Mouse (Mus musculus) left cerebral cortex, postnatal 4 days (tissue): ENCODE measurements at regions not wholly inside any gene's neighbourhood (a gene's known extent, or its start where the extent isn't known, plus 50 kb on each side); places are given as distances from the start of the nearest gene placed in this dataset.

Source experiments
- DNase-seq: peaks from one replicate; pipeline ENCODE4 v3.0.0-alpha.2; 2022
- intact Hi-C: fragments of 180-260 bp; cut with DNase I; formaldehyde crosslinking; loops from one replicate; pipeline ENCODE4 v1.15.1; 2025

- DNase-seq: no peak
- intact Hi-C loops: no loop called here
Measured at GRCm38 (mm10) chr5:139598715-139599114, 55.4 kb downstream of the Uncx start.

- intact Hi-C loops: no loop called here
- DNase-seq: no peak
Measured at GRCm38 (mm10) chr5:139599191-139599937, 56.1 kb downstream of the Uncx start.

- intact Hi-C loops: no loop called here
- no peak for DNase-seq
Measured at GRCm38 (mm10) chr5:139600213-139600612, 56.9 kb downstream of the Uncx start.

- DNase-seq: no peak
- intact Hi-C loops: no loop called here
Measured at GRCm38 (mm10) chr5:139602860-139603259, 59.6 kb downstream of the Uncx start.

- DNase-seq: no peak
- intact Hi-C loops: no loop called here
Measured at GRCm38 (mm10) chr5:139603535-139603934, 60.2 kb downstream of the Uncx start.

GRCm38 (mm10) chr5:139604327-139604726 is 61.0 kb downstream of the Uncx start:
- no peak for DNase-seq
- intact Hi-C loops: no loop called here

- intact Hi-C loops: no loop called here
- DNase-seq: peak; percentile 98
Measured at GRCm38 (mm10) chr5:139610610-139611520, 67.6 kb downstream of the Uncx start.

- peak; percentile 50 for DNase-seq
- intact Hi-C loops: no loop called here
Measured at GRCm38 (mm10) chr5:139612224-139612623, 68.9 kb downstream of the Uncx start.

- intact Hi-C loops: no loop called here
- no peak for DNase-seq
Measured at GRCm38 (mm10) chr5:139612676-139613075, 69.4 kb downstream of the Uncx start.

- peak; percentile 94 for DNase-seq
- intact Hi-C loops: no loop called here
Measured at GRCm38 (mm10) chr5:139613601-139614000, 70.3 kb downstream of the Uncx start.

GRCm38 (mm10) chr5:139619301-139620161 is 76.2 kb downstream of the Uncx start:
- intact Hi-C loops: no loop called here
- DNase-seq: no peak

- intact Hi-C loops: no loop called here
- DNase-seq: peak; percentile 48
Measured at GRCm38 (mm10) chr5:139625871-139626460, 82.7 kb downstream of the Uncx start.

GRCm38 (mm10) chr5:139627552-139627951 is 84.3 kb downstream of the Uncx start:
- intact Hi-C loops: no loop called here
- no peak for DNase-seq

GRCm38 (mm10) chr5:139637028-139637427 is 93.7 kb downstream of the Uncx start:
- intact Hi-C loops: no loop called here
- DNase-seq: no peak

GRCm38 (mm10) chr5:139640652-139641612 is 95.2 kb downstream of the Micall2 start:
- DNase-seq: peak; percentile 39
- intact Hi-C loops: no loop called here

- intact Hi-C loops: no loop called here
- DNase-seq: peak; percentile 62
Measured at GRCm38 (mm10) chr5:139644816-139645215, 91.3 kb downstream of the Micall2 start.

GRCm38 (mm10) chr5:139651041-139651440 is 85.1 kb downstream of the Micall2 start:
- no peak for DNase-seq
- intact Hi-C loops: no loop called here
